Mouse (Mus musculus) ES-Bruce4 (cell line): Measurements from ENCODE around the gene Prr15l.

Experiments used
- CTCF ChIP-seq: IDR thresholded peaks from one replicate; pipeline ENCODE4 v1.8.1; 2011; ENCODE audit warnings: low read depth, low read length
- EP300 ChIP-seq: IDR thresholded peaks from 2 replicates; pipeline ENCODE4 v1.6.1; 2011; ENCODE audit warnings: low read depth, low read length; ENCODE audit not compliant: insufficient read depth
- POLR2A ChIP-seq: IDR thresholded peaks from one replicate; pipeline ENCODE4 v1.8.1; 2011; ENCODE audit warnings: low read length; ENCODE audit not compliant: insufficient read depth

- TF ChIP-seq CTCF (no peak), POLR2A (no peak), EP300 (no peak)
Observed at GRCm38 (mm10) chr11:96973426-96973964, 45.6 kb downstream of the Prr15l start.
